Mouse (Mus musculus) layer of hippocampus, adult 8-10 months (tissue): ENCODE measurements around the gene Naa10. TPM values are rescaled to one million over a fixed set of nuclear protein-coding genes. Genes with fewer than 3 reads are reported as not detected.
A peak's percentile ranks its signal among the peaks of the same experiment; 100 is the strongest.

Experiments
- DNase-seq, 2 experiments: peaks; one replicate each; pipeline ENCODE4 v3.0.0; 2022; ENCODE audit warnings: low spot score in 2 of 2
- total RNA-seq, 4 experiments: library from RNA; stranded (reverse); gene quantifications; 2 replicates each; pipeline ENCODE4 v1.2.4; 2022

The Naa10 gene
- total RNA-seq, 4 experiments from 2014 or later: 64.7 to 73.9 (median 67.1) TPM

- DNase-seq: no peak
These were observed 4.8 kb downstream of the Naa10 start for GRCm38 (mm10) chrX:73916945-73917344.

DNA sequence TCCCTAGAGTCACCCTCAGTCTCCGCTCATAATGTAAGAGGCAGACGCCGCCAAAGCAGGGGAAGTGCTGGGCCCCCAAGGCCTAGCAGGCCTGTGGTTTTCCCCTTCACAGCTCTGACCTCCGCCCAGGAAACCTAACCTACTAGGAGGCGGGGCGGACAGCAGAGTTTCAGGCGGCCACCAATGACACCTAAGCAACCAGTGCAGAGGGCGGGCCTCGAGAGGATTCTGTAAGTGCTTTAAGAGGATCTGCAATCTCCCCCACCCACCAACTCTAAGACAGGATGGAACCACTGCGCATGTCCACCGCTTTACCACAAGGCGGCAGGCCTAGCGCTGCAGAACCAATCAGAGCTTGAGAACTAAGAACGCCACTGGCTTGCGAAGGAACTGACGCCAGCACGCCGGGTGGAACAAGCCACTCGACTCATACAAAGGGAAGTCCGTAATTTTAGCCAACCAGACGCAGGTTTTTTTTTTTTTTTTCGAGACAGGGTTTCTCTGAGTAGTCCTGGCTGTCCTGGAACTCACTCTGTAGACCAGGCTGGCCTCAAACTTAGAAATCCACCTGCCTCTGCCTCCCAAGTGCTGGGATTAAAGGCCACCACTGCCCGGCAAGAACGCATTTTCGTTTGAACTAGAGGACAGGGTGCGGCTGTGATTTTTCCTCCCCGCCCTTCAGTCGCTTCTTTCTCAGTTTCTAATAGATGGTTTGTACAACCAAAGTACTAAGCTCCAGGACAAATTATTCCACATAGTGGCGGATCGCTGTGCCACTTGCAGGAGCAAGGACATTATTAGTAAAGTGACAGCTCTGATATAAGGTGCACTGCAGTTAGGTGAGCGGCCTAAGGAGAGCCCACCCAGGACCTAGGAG lies 6.7 kb downstream of the Naa10 start:
- peak; percentile 86 to 88 for DNase-seq

DNA sequence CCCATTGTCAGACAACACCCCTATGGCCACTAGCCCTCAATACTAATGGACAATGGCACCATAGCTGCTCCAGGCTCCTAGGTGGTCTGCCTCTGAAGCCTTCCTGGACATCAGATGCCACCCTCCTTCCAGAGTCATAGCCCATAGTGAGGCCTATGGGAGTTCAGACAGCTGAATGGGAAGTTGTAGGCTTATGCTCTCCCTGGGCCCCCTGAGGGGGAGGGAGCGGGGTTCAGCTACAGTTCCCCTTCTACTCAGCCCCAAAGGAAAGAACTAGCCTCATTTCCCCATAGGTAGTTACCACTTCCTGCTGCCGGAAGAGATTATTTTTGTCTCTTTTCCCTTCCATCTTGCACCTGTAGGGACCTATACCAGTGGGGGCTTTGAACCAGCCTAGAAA lies 10.2 kb downstream of the Naa10 start:
- no peak for DNase-seq

DNA sequence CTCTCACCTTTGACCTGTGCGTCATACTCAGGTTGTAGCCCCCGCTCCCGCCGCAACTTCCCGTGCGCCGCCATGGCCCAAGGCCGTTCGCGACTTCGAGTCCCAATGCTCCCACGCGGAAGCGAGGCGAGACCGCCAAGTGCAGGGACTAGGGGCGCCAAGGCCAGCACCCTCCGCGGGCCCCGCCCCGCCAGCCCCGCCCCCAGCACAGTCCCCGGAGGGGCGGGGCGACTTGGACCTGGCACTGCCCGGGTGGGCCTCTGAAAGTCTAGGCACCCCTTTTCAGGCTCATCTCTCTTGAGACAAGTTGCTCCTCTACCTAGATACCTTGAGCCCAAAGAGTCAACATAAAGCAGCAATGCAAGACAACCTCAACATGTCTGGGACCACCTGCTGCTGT lies 10.6 kb downstream of the Naa10 start:
- no peak for DNase-seq

DNA sequence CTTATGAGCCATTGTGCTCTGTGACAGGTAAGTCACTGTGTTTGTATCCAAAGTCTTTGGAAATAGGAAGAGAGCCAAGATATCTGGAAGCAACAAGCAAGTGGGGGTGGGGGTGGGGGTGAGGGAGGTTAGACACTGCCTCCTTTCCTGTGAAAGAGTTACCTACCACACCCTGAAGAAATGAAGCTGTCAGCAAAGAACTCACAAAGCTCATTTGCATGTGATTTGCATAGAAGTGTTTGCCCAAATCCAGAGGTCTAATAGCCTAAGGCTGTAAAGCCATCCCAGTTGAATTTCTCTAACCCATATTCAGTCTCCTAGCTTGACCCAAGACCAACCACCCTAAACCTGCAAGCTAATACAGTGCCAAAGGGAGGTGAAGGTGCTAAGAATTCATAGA lies 11.3 kb downstream of the Naa10 start:
- DNase-seq: no peak

DNA sequence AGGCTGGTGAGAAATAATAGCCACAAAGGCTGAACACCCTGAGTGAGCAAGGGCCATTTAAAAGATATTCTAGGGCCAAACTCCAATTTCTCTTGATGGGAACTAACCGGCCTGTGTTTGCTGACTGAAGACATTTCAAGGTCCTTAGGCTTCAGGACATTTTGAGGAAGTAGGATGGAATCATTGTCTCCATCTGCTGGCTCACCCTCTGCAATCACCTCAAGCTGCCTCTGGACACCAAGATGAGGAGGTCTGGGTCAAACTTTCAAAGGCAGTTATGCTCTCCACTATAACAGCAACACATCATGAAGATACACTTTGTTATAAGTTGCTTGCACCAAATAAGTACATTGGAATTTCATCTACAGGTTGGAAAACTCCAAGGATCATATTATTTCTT lies 11.7 kb downstream of the Naa10 start:
- no peak for DNase-seq

DNA sequence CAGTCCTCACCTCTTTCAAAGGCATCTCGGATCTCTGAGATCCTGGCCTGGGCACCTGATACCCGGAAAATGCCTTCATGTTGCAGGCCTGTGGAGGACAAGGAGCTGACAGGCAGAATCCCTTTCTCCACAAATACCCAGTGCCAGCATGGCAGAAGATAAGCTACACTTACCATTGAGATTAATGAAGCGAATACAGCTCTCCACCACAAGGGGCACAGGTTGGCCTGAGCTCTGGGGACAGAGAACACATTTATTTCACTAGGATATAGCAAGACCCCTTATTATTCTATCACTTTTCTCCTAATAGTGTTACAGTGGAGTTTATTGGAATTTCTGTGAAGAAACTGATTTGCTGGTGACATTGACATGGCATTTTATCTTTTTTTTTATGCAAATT lies 23.8 kb downstream of the Naa10 start:
- no peak for DNase-seq

DNA sequence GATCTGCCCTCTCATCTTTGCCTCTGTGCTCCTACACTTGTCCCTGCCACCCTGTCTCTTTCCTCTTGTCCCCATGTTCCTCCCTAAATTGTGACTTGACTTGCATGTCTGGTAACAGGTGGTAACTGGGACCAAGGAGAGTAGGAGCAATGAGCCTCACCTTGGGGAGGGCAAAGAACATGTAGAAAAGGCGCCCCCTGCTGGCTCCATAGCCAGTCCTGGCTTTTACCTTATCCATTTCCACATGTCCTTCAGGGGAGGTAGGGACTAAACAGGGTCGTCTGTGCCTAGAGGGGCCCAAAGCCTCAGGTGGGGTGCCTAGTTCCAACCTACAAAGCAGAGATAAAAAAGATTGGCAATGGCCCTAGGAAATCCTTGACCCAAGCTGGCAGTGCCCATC lies 26.0 kb downstream of the Naa10 start, which contains the start of gene L1cam:
L1cam (minus strand) TSS at position 387 of the 400 bp plus-strand sequence.
- DNase-seq: peak in 1 of 2 experiments; percentile 46

DNA sequence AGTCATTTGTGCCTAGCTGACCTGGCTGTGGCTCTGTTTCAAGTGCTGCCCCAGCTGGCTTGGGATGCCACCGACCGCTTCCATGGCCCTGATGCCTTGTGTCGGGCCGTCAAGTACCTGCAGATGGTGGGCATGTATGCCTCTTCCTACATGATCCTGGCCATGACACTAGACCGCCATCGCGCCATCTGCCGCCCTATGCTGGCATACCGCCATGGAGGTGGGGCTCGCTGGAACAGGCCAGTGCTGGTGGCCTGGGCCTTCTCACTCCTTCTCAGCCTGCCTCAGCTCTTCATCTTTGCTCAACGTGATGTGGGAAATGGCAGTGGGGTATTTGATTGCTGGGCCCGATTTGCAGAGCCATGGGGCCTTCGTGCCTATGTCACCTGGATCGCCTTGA lies 28.9 kb downstream of the Naa10 start:
- no peak for DNase-seq

- DNase-seq: no peak
These were observed 30.1 kb downstream of the Naa10 start, which contains the start of gene Avpr2 for GRCm38 (mm10) chrX:73891551-73892152. Gene Avpr2 (plus strand): TSS chrX:73892102.

DNA sequence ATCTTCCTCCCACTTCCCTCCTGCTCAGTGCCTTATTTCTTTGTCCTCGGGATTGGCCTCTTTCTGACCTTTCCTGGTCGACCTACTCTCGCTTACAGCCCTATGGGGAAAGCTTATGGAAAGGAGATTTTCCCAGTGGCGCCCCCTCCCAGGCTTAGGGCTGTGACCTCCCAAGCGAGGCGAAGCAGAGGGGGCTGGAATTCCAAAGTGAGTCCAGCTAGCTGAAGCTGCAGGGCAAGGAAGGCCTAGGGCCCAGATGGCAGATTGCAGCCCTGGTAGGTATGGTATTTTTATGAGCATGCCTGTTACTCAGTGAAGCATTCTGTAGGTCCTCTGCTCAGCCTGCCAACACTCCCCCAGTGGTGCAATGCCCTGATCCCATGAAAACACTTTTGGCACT lies 40.3 kb downstream of the Naa10 start:
- no peak for DNase-seq

GRCm38 (mm10) chrX:73881036-73881427 lies 40.7 kb downstream of the Naa10 start:
- no peak for DNase-seq

GRCm38 (mm10) chrX:73880194-73881035 lies 41.3 kb downstream of the Naa10 start:
- peak in 1 of 2 experiments; percentile 7 for DNase-seq

DNA sequence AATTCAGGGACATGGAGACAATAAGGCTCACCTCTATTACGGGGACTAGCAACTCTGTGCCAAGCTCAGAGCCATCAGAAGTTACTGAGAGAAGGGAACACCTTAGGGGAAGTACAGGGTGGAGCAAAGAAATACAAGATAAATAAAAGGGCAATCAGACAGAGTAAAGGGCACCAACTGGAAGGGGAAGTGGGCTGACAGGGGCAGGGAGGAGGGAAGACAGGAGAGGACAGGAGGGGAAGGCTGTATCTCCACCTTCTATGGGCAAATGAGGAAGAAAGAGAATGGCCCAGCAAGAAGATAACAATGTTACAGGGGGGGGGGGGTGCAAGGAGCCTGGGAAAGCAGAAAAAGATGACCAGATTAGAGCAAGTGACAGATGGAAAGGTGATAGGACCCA lies 44.7 kb downstream of the Naa10 start:
- DNase-seq: no peak

DNA sequence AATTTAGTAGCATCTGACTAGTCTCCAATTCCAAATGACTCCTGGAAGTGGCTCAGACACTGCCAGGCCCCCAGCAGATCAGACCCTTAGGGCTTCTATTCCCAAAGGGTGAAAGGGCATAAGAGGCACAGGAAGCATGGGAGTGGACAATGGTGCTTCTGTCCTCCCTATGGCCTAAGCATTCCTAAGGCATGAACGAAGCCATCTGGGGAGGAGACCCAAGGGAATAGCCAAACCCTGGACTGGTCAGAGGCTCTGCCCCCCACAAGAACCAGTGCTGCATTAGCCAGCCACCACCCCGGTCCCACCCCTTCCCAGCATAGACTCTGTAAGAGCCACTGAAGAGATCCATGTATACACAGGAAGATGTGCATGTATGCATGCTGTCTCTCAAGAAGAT lies 45.9 kb downstream of the Naa10 start:
- no peak for DNase-seq

GRCm38 (mm10) chrX:73871956-73872355 lies 49.8 kb downstream of the Naa10 start:
- no peak for DNase-seq

GRCm38 (mm10) chrX:73871474-73871873 lies 50.3 kb downstream of the Naa10 start:
- no peak for DNase-seq

DNA sequence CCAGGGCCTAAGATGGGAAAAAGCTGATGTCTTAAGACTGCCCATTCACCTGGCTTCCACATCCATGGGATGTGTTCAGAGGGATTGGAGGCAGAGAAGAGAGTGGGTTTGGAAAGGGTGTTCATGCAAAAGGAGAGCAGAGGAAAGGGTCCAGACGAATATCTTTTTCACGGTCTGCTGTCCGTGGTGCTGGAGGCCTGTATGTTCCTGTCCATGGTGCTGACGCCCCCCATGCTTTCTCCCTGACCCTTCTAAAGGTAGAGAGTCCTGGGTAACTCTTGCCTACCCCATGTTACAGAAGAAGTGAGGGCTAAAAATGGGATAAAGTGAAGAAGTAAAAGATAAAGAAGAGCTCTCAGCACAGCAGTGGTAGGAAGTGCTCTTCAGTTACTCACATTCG lies 52.4 kb downstream of the Naa10 start:
- no peak for DNase-seq

GRCm38 (mm10) chrX:73867852-73868251 lies 53.9 kb downstream of the Naa10 start:
- no peak for DNase-seq

- peak in 1 of 2 experiments; percentile 8 for DNase-seq
These were observed 54.5 kb downstream of the Naa10 start for GRCm38 (mm10) chrX:73867256-73867655.
